ENCODE assay signal across 20 mouse cellular contexts in genomic region chr16:75627862-75628261, GRCm38 (mm10). TPM values are rescaled to one million over a fixed set of nuclear protein-coding genes. Genes with fewer than 3 reads are reported as not detected.
DNase-seq lines count a peak whose midpoint lies in the region; ATAC-seq and TF ChIP-seq lines count a peak whose summit lies in the region.
"Had no signal": no experiment of that assay in that cellular context is flagged by ENCODE, and none has a peak within 500 bp of the region (broad histone marks: within the 10 kb centered on the region; RNA-seq: fewer than 3 reads in every experiment).

No protein-coding gene starts in this region.

- H3K4me3 ChIP-seq in left cerebral cortex, adult 2 months = no peak overlapping the region
- no peak overlapping the region for H3K4me3 ChIP-seq in embryonic facial prominence, embryonic 14.5 days (ENCODE audit: low read depth, low read length)
- H3K4me3 ChIP-seq: embryonic facial prominence, embryonic 15.5 days; forebrain, embryonic 13.5 days; neural tube, embryonic 15.5 days had no signal

- H3K36me3 ChIP-seq in embryonic facial prominence, embryonic 14.5 days (ENCODE audit: control insufficient read depth, insufficient read depth, low read length) = no peaks in the 10 kb centered on the region
- H3K36me3 ChIP-seq: embryonic facial prominence, embryonic 15.5 days; neural tube, embryonic 15.5 days had no signal

- H3K27ac ChIP-seq in left cerebral cortex, adult 2 months = no peak overlapping the region
- H3K27ac ChIP-seq in embryonic facial prominence, embryonic 14.5 days (replicated peaks; ENCODE audit: low read depth, low read length) = no peak overlapping the region
- H3K27ac ChIP-seq: embryonic facial prominence, embryonic 15.5 days; forebrain, embryonic 13.5 days; neural tube, embryonic 15.5 days had no signal

- DNase-seq in frontal cortex, postnatal 14 days (ENCODE audit: low spot score in 2 of 2) = no peak
- no peak for DNase-seq in left cerebral cortex, adult 2 months (ENCODE audit: extremely low spot score in 1 of 2, low spot score in 2 of 2)
- DNase-seq in left cerebral cortex, adult 8-10 months (ENCODE audit: low spot score in 2 of 2) = no peak
- peak; percentile 11 for DNase-seq in ES-CJ7 (ENCODE audit: low read depth, low spot score)
- DNase-seq in embryonic facial prominence, embryonic 14.5 days (ENCODE audit: low spot score) = peak; percentile 11
- DNase-seq in right cerebral cortex, adult 18-20 months = no peak
- DNase-seq: cerebellum, adult 2 months; gastrocnemius, postnatal 36 days; heart, postnatal 14 days; lung, postnatal 36 days; right cerebral cortex, postnatal 14 days had no signal

- TF ChIP-seq CTCF in left cerebral cortex, adult 2 months (IDR thresholded peaks at IDR 0.05) = peak; percentile 54

- intact Hi-C loops in left cerebral cortex, adult 2 months (cut with DNase I) = no loop called here

- 90% methylated on average over 2 of the region's 2 CpGs for WGBS in embryonic facial prominence, embryonic 14.5 days

- no peaks in the 10 kb centered on the region for H3K27me3 ChIP-seq in embryonic facial prominence, embryonic 14.5 days (replicated peaks; ENCODE audit: control insufficient read depth, insufficient read depth, low read length)
- H3K27me3 ChIP-seq: embryonic facial prominence, embryonic 15.5 days; forebrain, embryonic 13.5 days; neural tube, embryonic 15.5 days had no signal

- H3K9ac ChIP-seq in embryonic facial prominence, embryonic 14.5 days (ENCODE audit: low read depth, low read length) = no peak overlapping the region
- H3K9ac ChIP-seq: embryonic facial prominence, embryonic 15.5 days; forebrain, embryonic 13.5 days; neural tube, embryonic 15.5 days had no signal

- no peak overlapping the region for H3K4me2 ChIP-seq in embryonic facial prominence, embryonic 14.5 days (ENCODE audit: low read depth, low read length)
- H3K4me2 ChIP-seq: embryonic facial prominence, embryonic 15.5 days; forebrain, embryonic 13.5 days; liver, embryonic 11.5 days; neural tube, embryonic 15.5 days had no signal

- no peaks in the 10 kb centered on the region for H3K9me3 ChIP-seq in embryonic facial prominence, embryonic 14.5 days (ENCODE audit: control insufficient read depth, low read length)
- H3K9me3 ChIP-seq: embryonic facial prominence, embryonic 15.5 days; forebrain, embryonic 13.5 days; neural tube, embryonic 15.5 days had no signal

- ATAC-seq in frontal cortex, adult (ENCODE audit: low TSS enrichment) = peak; percentile 80
- no peak for ATAC-seq in embryonic facial prominence, embryonic 14.5 days (ENCODE audit: low read depth)
- ATAC-seq: CD4-positive, CD25-positive, alpha-beta regulatory T cell, adult 4 months; forebrain, embryonic 13.5 days had no signal

- H3K4me1 ChIP-seq in embryonic facial prominence, embryonic 14.5 days (ENCODE audit: control insufficient read depth, insufficient read depth, low read length) = no peaks in the 10 kb centered on the region
- H3K4me1 ChIP-seq: embryonic facial prominence, embryonic 15.5 days; forebrain, embryonic 13.5 days; neural tube, embryonic 15.5 days had no signal

RNA-seq across cellular contexts. Expression of gene Rbm11, which starts 35.2 kb away (rescaled TPM):
- 1 to 10 TPM; 4.5 to 5.2 TPM for total RNA-seq in left cerebral cortex, adult 2 months (2021)
- 1 to 10 TPM; 5.9 to 8.1 (median 6.7) TPM for total RNA-seq in left cerebral cortex, adult 8-10 months (2022)
- polyA plus RNA-seq in embryonic facial prominence, embryonic 14.5 days (2014; fragmentation: Nextera tagmentation; extraction: Ambion mirVana) = 0.79 and 1.4 TPM in 2 replicates
- total RNA-seq: gastrocnemius, postnatal 36 days; heart, postnatal 14 days had no signal

RNA-seq across cellular contexts. Expression of gene Lipi, which starts 42.0 kb away (rescaled TPM):
- total RNA-seq in left cerebral cortex, adult 2 months (2021) = not detected
- not detected for total RNA-seq in left cerebral cortex, adult 8-10 months (2022)
- 3.2 and 4.0 TPM in 2 replicates for polyA plus RNA-seq in embryonic facial prominence, embryonic 14.5 days (2014; fragmentation: Nextera tagmentation; extraction: Ambion mirVana)
- total RNA-seq: gastrocnemius, postnatal 36 days; heart, postnatal 14 days; left cerebral cortex, postnatal 25 days; monocyte, adult 5-6 weeks had no signal
- polyA plus RNA-seq: CD4-positive, CD25-positive, alpha-beta regulatory T cell, adult 4 months; cerebellum, adult 2 months; forebrain, embryonic 13.5 days; intestine, embryonic 14.5 days; liver, embryonic 11.5 days had no signal

Comparison
In these comparisons a context has a peak if more than half of its experiments do, and no peak if none do; other contexts are left out.
1. DNase-seq: peak in ES-CJ7 (single experiment) and embryonic facial prominence, embryonic 14.5 days (single experiment); none in frontal cortex, postnatal 14 days (0 of 2), left cerebral cortex, adult 2 months (0 of 2), left cerebral cortex, adult 8-10 months (0 of 2) and right cerebral cortex, adult 18-20 months (single experiment).